Mouse (Mus musculus) ES-Bruce4 (cell line): Measurements from ENCODE around the gene Atp1a2. TPM values are rescaled to one million over a fixed set of nuclear protein-coding genes. Genes with fewer than 3 reads are reported as not detected.

Experiments used
- H3K27ac ChIP-seq: 2 replicates; pipeline ENCODE4 v1.5.1; 2012; ENCODE audit warnings: low read length, inconsistent platforms; ENCODE audit not compliant: insufficient read depth
- H3K27me3 ChIP-seq: 2 replicates; pipeline ENCODE4 v1.6.1; 2012; ENCODE audit warnings: mild to moderate bottlenecking, low read length, inconsistent platforms; ENCODE audit not compliant: control insufficient read depth, poor library complexity, insufficient read depth, severe bottlenecking
- H3K36me3 ChIP-seq: 2 replicates; pipeline ENCODE4 v1.6.1; 2012; ENCODE audit warnings: inconsistent platforms, mild to moderate bottlenecking, low read length, moderate library complexity; ENCODE audit not compliant: control insufficient read depth, poor library complexity, insufficient read depth, severe bottlenecking
- H3K4me1 ChIP-seq: one replicate; pipeline ENCODE4 v1.8.1; 2011; ENCODE audit warnings: low read length; ENCODE audit not compliant: control insufficient read depth, insufficient read depth
- H3K4me3 ChIP-seq: 2 replicates; pipeline ENCODE4 v1.5.1; 2011; ENCODE audit warnings: low read depth, mild to moderate bottlenecking, low read length
- H3K9ac ChIP-seq: 2 replicates; pipeline ENCODE4 v1.6.1; 2012; ENCODE audit warnings: low read depth, mild to moderate bottlenecking, inconsistent platforms; ENCODE audit not compliant: poor library complexity, severe bottlenecking
- H3K9me3 ChIP-seq: replicated peaks from 2 replicates; pipeline ENCODE4 v1.6.1; 2012; ENCODE audit warnings: mild to moderate bottlenecking, low read length, inconsistent platforms; ENCODE audit not compliant: control insufficient read depth, poor library complexity, insufficient read depth, severe bottlenecking
- CTCF ChIP-seq: IDR thresholded peaks from one replicate; pipeline ENCODE4 v1.8.1; 2011; ENCODE audit warnings: low read depth, low read length
- EP300 ChIP-seq: IDR thresholded peaks from 2 replicates; pipeline ENCODE4 v1.6.1; 2011; ENCODE audit warnings: low read depth, low read length; ENCODE audit not compliant: insufficient read depth
- POLR2A ChIP-seq: IDR thresholded peaks from one replicate; pipeline ENCODE4 v1.8.1; 2011; ENCODE audit warnings: low read length; ENCODE audit not compliant: insufficient read depth
- polyA plus RNA-seq: library from polyadenylated mRNA; stranded (reverse); fragments of >200 nt; gene quantifications from 2 replicates; pipeline ENCODE4 v1.2.4, GENCODE M21; 2011; ENCODE audit warnings: low read depth; ENCODE audit not compliant: missing spikeins, insufficient read depth, insufficient read length

The Atp1a2 gene
- polyA plus RNA-seq, 1 experiment, result 2.1 TPM

DNA sequence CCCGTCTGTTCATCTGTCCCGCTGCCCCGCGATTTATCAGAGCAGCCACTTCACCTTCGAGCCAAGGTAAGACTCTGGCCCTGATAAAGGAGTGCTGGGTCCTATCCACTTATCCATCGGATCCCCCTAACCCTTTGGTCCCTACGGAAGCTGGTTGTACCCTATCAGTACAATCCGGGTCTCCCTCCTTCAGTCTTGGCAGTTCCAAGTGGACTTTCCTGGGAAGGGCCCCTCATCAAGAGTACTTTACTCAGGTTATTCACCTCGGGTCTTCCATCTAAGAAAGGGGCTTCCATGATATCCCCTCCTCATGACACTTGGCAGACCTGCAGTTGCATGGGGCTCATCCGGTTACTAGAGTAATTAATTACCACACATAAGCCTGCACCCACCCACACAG is 43.5 kb upstream of the Atp1a2 start:
- Histone ChIP-seq H3K9ac (peak overlapping the region; percentile 44; the same call in 1 of the 2 replicates), H3K36me3 (no peaks in the 10 kb centered on the region), H3K9me3 (no peaks in the 10 kb centered on the region), H3K27ac (no peak overlapping the region), H3K4me1 (no peaks in the 10 kb centered on the region), H3K4me3 (peak overlapping the region; percentile 66), H3K27me3 (peaks cover 5% of the 10 kb centered on the region)
- no peak for TF ChIP-seq CTCF
- TF ChIP-seq EP300, result no peak
- no peak for TF ChIP-seq POLR2A

DNA sequence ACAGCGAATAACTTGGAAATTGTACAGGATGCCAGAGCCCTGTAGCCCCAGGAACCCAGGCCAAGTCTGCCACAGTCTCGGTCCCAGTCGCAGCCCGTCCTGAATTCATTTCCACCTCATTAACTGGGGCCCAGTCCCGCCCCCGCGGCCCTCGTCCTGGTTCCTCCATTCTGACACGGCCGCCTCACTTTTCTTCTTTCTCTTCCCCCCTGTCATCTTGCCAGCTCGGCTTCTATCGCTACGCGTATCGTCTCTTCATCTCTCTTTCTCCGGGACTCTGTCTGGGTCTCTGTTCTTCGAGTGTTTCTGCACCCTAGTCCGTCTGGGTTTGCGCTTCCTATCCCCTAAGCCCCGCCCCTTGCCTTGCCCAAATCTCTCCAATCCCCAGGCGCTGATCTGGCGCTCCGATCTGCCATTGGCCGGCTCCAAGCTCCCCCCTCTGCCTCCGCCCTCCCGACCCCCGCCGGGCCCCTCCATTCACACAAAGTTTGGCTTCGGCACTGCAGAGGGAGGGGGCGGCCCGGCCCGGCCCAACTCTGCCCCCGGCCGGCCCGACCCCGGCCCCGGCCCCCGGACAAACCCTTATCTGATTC is 43.0 kb upstream of the Atp1a2 start, which contains the start of gene Kcnj10:
Gene Kcnj10, plus strand, starts transcription at position 482 of the 593 bp plus-strand sequence.
- Histone ChIP-seq H3K27me3 (peaks cover 7% of the 10 kb centered on the region), H3K9ac (peak within 1 kb of the TSS; percentile 44; the same call in 1 of the 2 replicates), H3K4me3 (peak within 1 kb of the TSS; percentile 81), H3K36me3 (no peaks in the 10 kb centered on the region), H3K4me1 (no peaks in the 10 kb centered on the region), H3K27ac (no peak within 1 kb of the TSS), H3K9me3 (no peaks in the 10 kb centered on the region; the same call in 1 of the 2 replicates)
- TF ChIP-seq CTCF (no peak), POLR2A (peak; percentile 16)

DNA sequence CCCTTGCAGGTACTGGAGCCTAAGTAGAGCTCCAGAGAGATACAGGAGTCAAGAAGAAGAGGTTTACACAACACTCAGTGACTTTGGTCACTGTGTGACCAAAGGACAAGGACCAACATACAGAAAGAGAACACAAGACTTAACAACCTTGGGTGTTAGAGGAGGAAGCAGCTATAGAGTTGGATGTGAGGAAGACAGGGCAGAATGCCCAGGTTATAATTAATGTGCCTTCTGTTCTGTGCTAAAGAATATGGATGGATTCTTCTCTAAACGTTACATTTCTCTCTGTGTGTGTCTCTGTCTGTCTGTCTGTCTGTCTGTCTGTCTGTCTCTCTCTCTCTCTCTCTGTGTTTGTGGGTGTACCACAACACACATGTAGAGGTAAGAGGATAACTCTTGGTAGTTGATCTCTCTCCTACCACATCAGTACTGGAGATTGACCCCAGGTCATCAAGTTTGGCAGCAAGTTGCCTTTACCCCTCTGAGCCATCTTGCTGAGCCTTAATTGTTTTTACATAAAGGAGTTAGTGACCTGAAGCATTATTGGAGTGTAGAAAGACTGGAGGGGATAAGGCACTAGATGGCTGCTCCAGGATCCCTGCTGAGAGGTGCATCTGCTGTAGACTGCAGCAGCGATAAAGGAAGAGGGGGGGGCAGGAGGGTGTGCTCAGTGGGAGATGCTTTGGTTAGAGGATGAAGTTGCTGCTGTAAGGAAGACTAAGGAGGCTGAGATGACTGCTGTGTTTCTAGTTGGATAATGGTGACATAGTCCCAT is 39.7 kb upstream of the Atp1a2 start:
- Histone ChIP-seq H3K4me3 (no peak overlapping the region), H3K27me3 (peaks cover 7% of the 10 kb centered on the region), H3K9me3 (no peaks in the 10 kb centered on the region; the same call in 1 of the 2 replicates), H3K9ac (no peak overlapping the region), H3K36me3 (no peaks in the 10 kb centered on the region), H3K4me1 (no peaks in the 10 kb centered on the region), H3K27ac (no peak overlapping the region)
- TF ChIP-seq CTCF (no peak), EP300 (no peak), POLR2A (no peak)

DNA sequence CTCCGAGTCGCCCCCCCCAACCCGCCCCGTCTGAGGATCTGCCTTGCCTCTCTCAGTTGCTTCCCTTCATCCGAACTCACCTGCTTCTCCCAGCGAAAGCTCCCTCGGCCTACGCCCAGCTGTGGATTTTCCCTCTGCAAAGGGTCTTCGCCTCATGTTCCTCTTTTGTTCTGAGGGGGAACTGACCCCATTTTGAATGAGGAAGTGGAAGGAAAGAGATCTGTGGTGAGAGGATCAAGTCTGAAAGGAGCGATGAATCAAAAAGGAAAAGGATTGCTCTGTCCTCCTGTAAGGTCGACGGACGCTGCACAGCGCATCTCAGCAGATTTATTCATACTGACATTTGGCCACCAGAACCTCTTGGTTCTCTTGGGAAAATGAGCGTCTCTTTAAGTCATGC is 37.9 kb upstream of the Atp1a2 start:
- H3K9me3 ChIP-seq, result no peaks in the 10 kb centered on the region; the same call in 1 of the 2 replicates

DNA sequence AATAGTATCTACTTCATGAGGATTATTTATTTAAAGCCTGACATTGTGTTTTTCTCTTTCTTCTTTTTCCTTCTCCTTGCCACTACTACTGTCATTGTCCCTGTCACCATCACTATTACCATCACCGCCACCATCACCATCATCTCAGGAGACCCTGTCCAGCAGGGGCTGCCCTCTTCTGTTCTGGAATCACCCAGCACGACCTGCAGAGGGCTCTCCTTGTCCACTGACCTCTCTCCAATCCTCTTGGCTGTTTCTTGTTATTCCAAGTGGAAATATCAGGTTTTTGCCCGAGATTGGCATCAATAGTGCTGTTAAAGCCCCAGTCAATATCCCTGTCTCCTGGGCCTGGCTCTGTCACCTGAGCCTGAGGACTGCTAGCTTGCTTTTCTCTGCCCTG is 35.6 kb upstream of the Atp1a2 start:
- peaks cover 4% of the 10 kb centered on the region; the same call in 1 of the 2 replicates for H3K27me3 ChIP-seq
- H3K4me3 ChIP-seq, result no peak overlapping the region
- no peak overlapping the region for H3K27ac ChIP-seq

More for the DNA sequence above, 37.9 kb upstream of the Atp1a2 start:
- no peak for TF ChIP-seq POLR2A
- no peak for TF ChIP-seq CTCF
- TF ChIP-seq EP300, result no peak
- no peak overlapping the region for H3K27ac ChIP-seq
- no peaks in the 10 kb centered on the region for H3K4me1 ChIP-seq
- H3K27me3 ChIP-seq, result peaks cover 7% of the 10 kb centered on the region
- H3K4me3 ChIP-seq, result no peak overlapping the region
- no peaks in the 10 kb centered on the region for H3K36me3 ChIP-seq
- H3K9ac ChIP-seq, result no peak overlapping the region

DNA sequence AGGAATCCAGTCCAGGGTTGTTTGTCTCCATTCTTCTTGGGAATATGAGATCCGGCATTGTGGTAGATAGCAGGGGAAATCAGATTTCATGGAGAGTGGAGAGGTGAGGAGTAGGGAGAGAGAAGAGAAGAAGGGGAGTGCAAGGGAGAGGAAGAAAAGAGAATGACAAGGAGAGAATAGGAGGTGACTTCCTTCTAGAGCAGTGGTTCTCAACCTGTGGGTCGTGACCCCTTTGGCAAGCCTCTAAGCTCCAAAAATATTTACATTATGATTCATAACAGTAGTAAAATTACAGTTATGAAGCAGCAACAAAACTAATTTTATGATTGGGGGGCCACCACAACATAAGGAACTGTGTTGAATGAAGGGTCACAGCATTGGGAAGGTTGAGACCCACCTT is 35.1 kb upstream of the Atp1a2 start:
- TF ChIP-seq CTCF (no peak), EP300 (no peak), POLR2A (no peak)

More for the DNA sequence above, 35.6 kb upstream of the Atp1a2 start:
- Histone ChIP-seq H3K9me3 (no peaks in the 10 kb centered on the region; the same call in 1 of the 2 replicates), H3K36me3 (no peaks in the 10 kb centered on the region), H3K9ac (no peak overlapping the region), H3K4me1 (no peaks in the 10 kb centered on the region)
- TF ChIP-seq POLR2A (no peak), EP300 (no peak), CTCF (peak; percentile 43)

More for the DNA sequence above, 35.1 kb upstream of the Atp1a2 start:
- H3K36me3 ChIP-seq, result no peaks in the 10 kb centered on the region
- 0 out of 2 replicates have a peak, but pooled peaks cover 2% of the 10 kb centered on the region for H3K27me3 ChIP-seq
- H3K9me3 ChIP-seq, result no peaks in the 10 kb centered on the region; the same call in 1 of the 2 replicates
- H3K4me3 ChIP-seq, result no peak overlapping the region
- H3K4me1 ChIP-seq, result no peaks in the 10 kb centered on the region
- H3K9ac ChIP-seq, result no peak overlapping the region
- no peak overlapping the region for H3K27ac ChIP-seq
